9 mouse cellular contexts compared by ENCODE assay signal in the genomic region with DNA sequence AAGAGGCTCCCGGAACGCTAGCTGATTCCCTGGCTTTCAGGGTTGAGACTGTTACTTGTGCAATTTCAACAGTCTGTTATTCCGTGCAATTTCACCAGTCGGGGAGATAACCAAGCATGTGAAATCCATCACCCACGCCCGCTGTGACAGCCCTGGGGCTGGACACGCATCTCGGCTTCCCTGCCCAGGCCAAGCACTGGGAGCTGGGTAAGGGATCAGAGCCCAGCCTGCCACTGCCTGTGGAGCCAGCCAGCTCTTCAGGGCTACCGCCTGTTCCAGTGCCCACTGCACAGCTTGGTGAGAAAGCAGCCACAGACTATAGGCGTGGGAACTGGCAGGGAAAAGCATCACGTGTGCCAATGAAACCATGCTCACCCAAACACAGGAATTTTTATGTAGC.
DNase-seq lines count a peak whose midpoint lies in the region; ATAC-seq lines count a peak whose summit lies in the region.
"Had no signal": no experiment of that assay in that cellular context is flagged by ENCODE, and none has a peak within 500 bp of the region (broad histone marks: within the 10 kb centered on the region; RNA-seq: fewer than 3 reads in every experiment).

No protein-coding gene starts in this region.

- no peaks in the 10 kb centered on the region for H3K27me3 ChIP-seq in embryonic facial prominence, embryonic 14.5 days (replicated peaks; ENCODE audit: control insufficient read depth, insufficient read depth, low read length)

- 0 out of 2 replicates have a peak, but pooled peaks cover 7% of the 10 kb centered on the region for H3K36me3 ChIP-seq in embryonic facial prominence, embryonic 14.5 days (ENCODE audit: control insufficient read depth, insufficient read depth, low read length)

- DNase-seq in adrenal gland, postnatal 14 days = peak; percentile 24
- no peak for DNase-seq in adrenal gland, postnatal 4 days (ENCODE audit: low spot score in 2 of 2)
- peak; percentile 21 for DNase-seq in embryonic facial prominence, embryonic 14.5 days (ENCODE audit: low spot score)
- peak; percentile 56 to 70 for DNase-seq in layer of hippocampus, adult 8-10 months (ENCODE audit: low spot score in 2 of 2)
- DNase-seq in lung, postnatal 36 days = peak; percentile 76
- DNase-seq in adrenal gland, adult 8-10 months = no peak
- no peak for DNase-seq in kidney, adult 8-10 months
- no peak for DNase-seq in embryo, embryonic 9.5 days (ENCODE audit: extremely low spot score)

- H3K27ac ChIP-seq in embryonic facial prominence, embryonic 14.5 days (replicated peaks; ENCODE audit: low read depth, low read length) = peak overlapping the region; percentile 8; the same call in 1 of the 2 replicates

- 71% methylated on average over 11 of the region's 11 CpGs for WGBS in embryonic facial prominence, embryonic 14.5 days

- no peak overlapping the region for H3K4me2 ChIP-seq in embryonic facial prominence, embryonic 14.5 days (ENCODE audit: low read depth, low read length)

- no peak overlapping the region for H3K4me3 ChIP-seq in embryonic facial prominence, embryonic 14.5 days (ENCODE audit: low read depth, low read length)
- H3K4me3 ChIP-seq: myocyte had no signal

- H3K9ac ChIP-seq in embryonic facial prominence, embryonic 14.5 days (ENCODE audit: low read depth, low read length) = no peak overlapping the region

- H3K4me1 ChIP-seq in embryonic facial prominence, embryonic 14.5 days (ENCODE audit: control insufficient read depth, insufficient read depth, low read length) = no peaks in the 10 kb centered on the region

- H3K9me3 ChIP-seq in embryonic facial prominence, embryonic 14.5 days (ENCODE audit: control insufficient read depth, low read length) = no peaks in the 10 kb centered on the region

- peak; percentile 55; the same call in 1 of the 2 replicates for ATAC-seq in embryonic facial prominence, embryonic 14.5 days (ENCODE audit: low read depth)

Comparison
In these comparisons a context has a peak if more than half of its experiments do, and no peak if none do; other contexts are left out.
1. DNase-seq: peak in adrenal gland, postnatal 14 days (single experiment), embryonic facial prominence, embryonic 14.5 days (single experiment), layer of hippocampus, adult 8-10 months (2 of 2) and lung, postnatal 36 days (single experiment); none in adrenal gland, postnatal 4 days (0 of 2), adrenal gland, adult 8-10 months (single experiment), kidney, adult 8-10 months (0 of 2) and embryo, embryonic 9.5 days (single experiment).